Comparison of ENCODE assay signal across 20 mouse cellular contexts in the genomic region with DNA sequence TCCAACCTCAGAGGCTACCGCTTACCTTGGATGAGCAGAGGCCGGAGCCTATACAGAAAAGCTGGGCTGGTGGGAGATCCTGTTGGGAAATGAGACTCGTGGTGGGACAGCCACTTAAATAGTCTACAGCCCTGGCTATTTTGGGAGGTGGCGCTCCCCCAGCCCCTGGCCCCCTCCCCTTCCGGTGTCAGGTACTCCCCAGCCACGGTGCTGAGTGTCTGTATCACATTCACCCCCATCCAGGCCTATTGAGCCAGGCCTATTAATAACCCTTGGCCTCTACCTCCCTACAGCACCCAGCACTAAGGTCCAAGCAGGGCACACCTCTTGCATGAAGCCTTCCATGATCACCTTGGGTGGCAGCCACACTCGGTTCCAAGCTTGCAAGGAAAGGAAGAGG. TPM values are rescaled to one million over a fixed set of nuclear protein-coding genes. Genes with fewer than 3 reads are reported as not detected.
A peak's percentile ranks its signal among the peaks of the same experiment; 100 is the strongest.
DNase-seq lines count a peak whose midpoint lies in the region; ATAC-seq and TF ChIP-seq lines count a peak whose summit lies in the region.
"Had no signal": no experiment of that assay in that cellular context is flagged by ENCODE, and none has a peak within 500 bp of the region (broad histone marks: within the 10 kb centered on the region; RNA-seq: fewer than 3 reads in every experiment).

A gene (minus strand): TSS at position 89 of the 400 bp plus-strand sequence.

- no peak for TF ChIP-seq CTCF in left cerebral cortex, adult 2 months (IDR thresholded peaks at IDR 0.05)

- DNase-seq in frontal cortex, adult 2 months (ENCODE audit: extremely low spot score in 1 of 2, low spot score in 1 of 2), result no peak
- no peak for DNase-seq in left cerebral cortex, adult 2 months (ENCODE audit: extremely low spot score in 1 of 2, low spot score in 2 of 2)
- DNase-seq in left cerebral cortex, adult 11 months (ENCODE audit: low spot score), result no peak
- DNase-seq in gastrocnemius, postnatal 14 days, result peak; percentile 55
- peak; percentile 94 for DNase-seq in skeletal muscle tissue, adult 2 months (ENCODE audit: low read depth, low spot score)
- DNase-seq in urinary bladder, postnatal 10 days (ENCODE audit: low spot score), result no peak
- no peak for DNase-seq in kidney, adult 18-20 months
- DNase-seq: cerebellum, postnatal 36 days; heart, postnatal 10 days; kidney, adult 9 months; thymus, adult 2 months had no signal

- no peak within 1 kb of the TSS for H3K4me3 ChIP-seq in left cerebral cortex, adult 2 months
- H3K4me3 ChIP-seq: embryonic facial prominence, embryonic 13.5 days; forebrain, embryonic 10.5 days; hindbrain, embryonic 15.5 days; lung, embryonic 15.5 days; neural tube, embryonic 13.5 days had no signal

- intact Hi-C loops in left cerebral cortex, adult 2 months (cut with DNase I), result no loop called here
- intact Hi-C loops in gastrocnemius, postnatal 14 days (cut with DNase I; ENCODE audit: low total_unique reads), result no loop called here

- ATAC-seq in frontal cortex, adult (ENCODE audit: low TSS enrichment), result no peak
- ATAC-seq: activated CD4-positive, CD25-positive, alpha-beta regulatory T cell, adult 4 months had no signal

- H3K27ac ChIP-seq in left cerebral cortex, adult 2 months, result no peak within 1 kb of the TSS
- H3K27ac ChIP-seq: embryonic facial prominence, embryonic 13.5 days; forebrain, embryonic 10.5 days; hindbrain, embryonic 15.5 days; lung, embryonic 15.5 days; neural tube, embryonic 13.5 days had no signal

RNA-seq across cellular contexts. Expression of the gene that starts here (rescaled TPM):
- polyA plus RNA-seq in frontal cortex, adult 2 months (2012; rRNA removed), result 36.5 and 62.8 TPM in 2 replicates
- 10 to 100 TPM; 96.5 to 97.2 TPM for total RNA-seq in left cerebral cortex, adult 2 months (2021)
- over 10,000 TPM; 19,167 to 21,154 TPM for total RNA-seq in gastrocnemius, postnatal 14 days (2021)
- total RNA-seq: heart, postnatal 10 days; megakaryocyte progenitor cell, adult 5-6 weeks had no signal
- polyA plus RNA-seq: activated CD4-positive, CD25-positive, alpha-beta regulatory T cell, adult 4 months; embryonic facial prominence, embryonic 13.5 days; forebrain, embryonic 10.5 days; liver, embryonic 11.5 days had no signal

Comparison
In these comparisons a context has a peak if more than half of its experiments do, and no peak if none do; other contexts are left out.
1. RNA of the gene that starts here (total RNA-seq): 19,167 to 21,154 TPM in gastrocnemius, postnatal 14 days; 96.5 to 97.2 TPM in left cerebral cortex, adult 2 months; every median in the first group is over 100 times any median in the second.
2. DNase-seq: peak in gastrocnemius, postnatal 14 days (single experiment) and skeletal muscle tissue, adult 2 months (single experiment); none in frontal cortex, adult 2 months (0 of 2), left cerebral cortex, adult 2 months (0 of 2), left cerebral cortex, adult 11 months (single experiment), urinary bladder, postnatal 10 days (single experiment) and kidney, adult 18-20 months (single experiment).